Mouse (Mus musculus): Measurements from ENCODE around the gene Gmfb.
"Not testable (repeated sequence)": the region's sequence is repeated elsewhere in the genome, so short reads cannot be mapped to it uniquely, and the experiment has no call there.

Gmfb gene

DNA sequence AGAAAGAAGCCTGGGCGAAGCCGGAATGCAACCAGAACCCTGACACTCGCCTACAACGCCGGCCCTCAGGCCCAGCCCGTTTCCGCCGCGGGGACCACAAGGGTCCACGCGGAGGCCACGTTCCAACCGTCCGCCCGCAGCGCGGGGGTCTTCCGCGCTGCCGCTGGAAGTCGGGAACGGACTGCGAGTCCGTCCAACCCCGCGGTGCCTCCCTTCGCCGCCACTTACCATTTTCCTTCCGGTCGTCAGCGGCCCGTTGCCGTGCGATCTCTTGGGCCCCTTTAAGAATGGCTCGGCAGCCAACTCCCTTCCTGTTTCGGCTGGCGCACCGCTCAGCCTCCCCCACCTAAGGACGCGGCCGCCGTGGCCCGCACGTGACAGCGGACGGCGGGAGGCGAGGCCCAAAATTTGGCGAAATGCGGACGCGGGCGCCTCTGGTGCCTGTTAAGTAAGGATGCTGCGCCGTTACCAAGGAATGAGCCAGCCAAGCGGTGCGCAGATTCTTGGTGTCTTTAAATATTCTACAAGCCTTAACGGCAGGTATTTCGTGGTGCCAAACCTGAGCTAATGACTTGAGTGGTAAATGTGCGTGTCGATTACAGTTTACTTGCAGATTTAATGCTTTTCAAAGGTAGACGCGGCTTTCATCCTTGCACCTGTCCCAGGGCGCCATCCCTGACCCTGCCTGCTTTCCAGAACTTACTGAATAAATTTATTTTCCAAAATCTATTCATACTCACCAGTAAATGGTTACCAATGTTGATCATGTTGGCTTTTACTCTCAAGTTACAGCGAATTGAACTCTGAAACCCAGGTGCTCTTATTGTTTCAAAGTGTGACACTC, at the start of gene Gmfb:
TSS of gene Gmfb (minus strand) at position 370 of the 844 bp plus-strand sequence.
- DNase-seq (ENCODE audit: low spot score), result peak; percentile 82

DNA sequence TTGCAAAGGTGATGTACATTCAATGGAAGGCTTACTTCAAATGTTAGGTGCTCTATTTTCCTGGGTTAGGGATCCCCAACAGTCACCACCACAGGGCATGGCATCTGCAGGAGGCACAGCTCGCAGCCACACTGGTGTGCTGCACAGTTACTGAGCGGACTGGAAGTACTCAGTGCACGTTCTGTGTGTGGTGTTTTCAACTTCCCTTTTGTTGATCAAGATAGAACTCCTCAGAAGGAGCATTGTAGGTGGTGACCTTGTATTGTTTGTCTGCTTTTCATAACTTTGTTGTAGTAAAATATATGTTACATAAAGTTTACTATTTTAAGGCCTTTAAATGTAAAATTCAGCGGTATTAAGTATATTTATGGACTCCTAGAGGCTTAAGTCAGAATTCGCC, 40.9 kb upstream of the Gmfb start:
- no peak for DNase-seq (ENCODE audit: low spot score)

DNA sequence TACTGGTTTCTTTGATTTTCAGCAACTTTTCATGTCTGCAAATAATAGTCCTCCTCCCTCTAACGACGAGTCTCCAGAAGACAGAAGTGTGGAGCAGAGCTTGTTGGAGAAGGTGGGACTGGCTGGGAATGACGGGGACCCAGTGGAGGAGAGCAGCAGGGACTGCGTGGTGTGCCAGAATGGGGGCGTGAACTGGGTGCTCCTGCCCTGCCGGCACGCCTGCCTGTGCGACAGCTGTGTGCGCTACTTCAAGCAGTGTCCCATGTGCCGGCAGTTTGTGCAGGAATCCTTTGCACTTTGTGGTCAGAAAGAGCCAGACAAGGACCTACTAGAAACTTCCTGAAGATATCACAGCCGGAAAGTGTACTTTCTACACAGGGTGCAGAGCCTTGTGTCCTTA, 31.6 kb upstream of the Gmfb start:
- no peak for DNase-seq (ENCODE audit: low spot score)

- no peak for DNase-seq (ENCODE audit: low spot score)
These were observed 27.7 kb upstream of the Gmfb start for GRCm38 (mm10) chr14:46849769-46850168.

- no peak for DNase-seq (ENCODE audit: low spot score)
These were observed 26.7 kb upstream of the Gmfb start for GRCm38 (mm10) chr14:46848736-46849135.

DNA sequence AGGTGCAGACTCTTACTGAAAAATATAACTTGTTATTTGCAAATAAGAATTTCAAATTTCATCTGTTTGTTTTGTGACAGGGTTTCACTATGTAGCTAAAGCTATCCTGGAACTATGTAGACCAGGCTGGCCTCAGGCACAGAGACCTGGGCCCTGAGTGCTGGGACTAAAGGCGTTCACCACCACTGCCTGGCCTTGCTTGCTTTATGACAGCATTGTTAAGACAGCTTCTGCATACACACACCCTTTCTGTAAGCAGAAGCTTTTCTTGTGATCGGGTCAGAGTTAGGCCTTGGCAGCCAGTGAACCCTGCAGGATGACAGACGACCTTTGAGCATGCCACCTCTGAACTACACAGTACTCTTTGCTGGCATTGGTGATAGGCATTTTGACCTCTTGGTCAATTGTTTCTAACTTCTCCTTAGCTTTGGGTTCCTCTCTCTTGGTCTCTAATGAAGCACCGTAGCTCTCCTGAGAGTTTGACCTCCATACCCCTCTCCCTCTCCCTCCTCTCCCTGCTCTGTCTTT, 26.1 kb upstream of the Gmfb start:
- no peak for DNase-seq (ENCODE audit: low spot score)

GRCm38 (mm10) chr14:46845706-46846105, 23.7 kb upstream of the Gmfb start:
- DNase-seq (ENCODE audit: low spot score), result no peak

DNA sequence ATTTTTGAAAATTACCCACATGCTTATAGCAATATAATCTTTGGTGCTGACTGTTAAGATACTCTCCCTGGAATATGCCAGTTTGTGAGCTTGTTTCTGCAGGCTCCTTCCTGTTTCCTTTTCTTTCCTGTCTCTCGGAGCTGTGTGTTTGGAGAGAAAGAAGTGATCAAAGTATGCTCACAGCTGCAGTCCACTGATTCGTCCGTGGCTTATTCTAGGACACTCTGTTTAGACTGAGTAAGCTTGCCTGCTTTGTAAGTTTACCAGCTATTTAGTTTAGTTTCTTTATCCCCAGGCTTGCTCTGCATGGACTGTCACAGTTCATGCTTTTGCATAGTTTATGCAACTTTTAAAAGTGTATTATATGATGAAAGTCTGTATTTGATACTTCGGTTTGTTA, 17.3 kb upstream of the Gmfb start:
- DNase-seq (ENCODE audit: low spot score), result no peak

- DNase-seq (ENCODE audit: low spot score), result peak; percentile 16
These were observed 10.6 kb upstream of the Gmfb start for GRCm38 (mm10) chr14:46832354-46833272.

- peak; percentile 89 for DNase-seq (ENCODE audit: low spot score)
These were observed 9.8 kb upstream of the Gmfb start, which contains the start of gene Cgrrf1 for GRCm38 (mm10) chr14:46831837-46832333. Cgrrf1 (plus strand) TSS chr14:46832125.

GRCm38 (mm10) chr14:46831295-46831694, 9.3 kb upstream of the Gmfb start:
- no peak for DNase-seq (ENCODE audit: low spot score)

- no peak for DNase-seq (ENCODE audit: low spot score)
These were observed 5.4 kb upstream of the Gmfb start for GRCm38 (mm10) chr14:46827430-46827829.

GRCm38 (mm10) chr14:46823996-46824395, 2.0 kb upstream of the Gmfb start:
- DNase-seq (ENCODE audit: low spot score), result no peak

DNA sequence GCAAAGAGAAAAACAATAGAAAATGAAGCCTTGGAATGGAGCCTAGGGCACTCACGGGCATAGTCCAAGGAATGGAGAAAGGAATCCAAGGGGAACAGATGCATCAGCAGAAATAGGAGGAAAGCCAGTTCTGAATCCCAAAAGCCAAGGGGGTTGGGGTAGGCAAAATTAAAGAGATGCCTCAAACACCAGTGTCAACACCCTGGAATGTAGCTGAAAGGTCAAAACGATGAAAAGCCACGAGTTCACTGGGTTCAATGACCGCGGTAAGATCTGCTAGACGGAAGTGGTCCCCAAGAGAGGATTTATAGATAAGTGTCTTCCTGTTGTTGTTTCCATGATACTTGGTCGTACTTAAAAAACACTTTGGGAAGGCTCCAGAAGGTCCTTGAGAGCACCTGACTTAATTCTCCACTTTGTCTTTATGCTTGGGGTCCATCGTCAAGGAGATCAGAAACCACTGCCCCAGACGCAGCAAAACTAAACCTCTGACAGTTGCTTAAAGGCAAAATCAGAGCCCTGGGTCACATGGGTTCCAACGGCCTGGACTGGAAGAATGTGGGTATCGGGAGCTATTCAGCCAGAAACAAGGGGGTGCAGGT, 670 bp downstream of the Gmfb start:
- DNase-seq (ENCODE audit: low spot score), result peak; percentile 53

DNA sequence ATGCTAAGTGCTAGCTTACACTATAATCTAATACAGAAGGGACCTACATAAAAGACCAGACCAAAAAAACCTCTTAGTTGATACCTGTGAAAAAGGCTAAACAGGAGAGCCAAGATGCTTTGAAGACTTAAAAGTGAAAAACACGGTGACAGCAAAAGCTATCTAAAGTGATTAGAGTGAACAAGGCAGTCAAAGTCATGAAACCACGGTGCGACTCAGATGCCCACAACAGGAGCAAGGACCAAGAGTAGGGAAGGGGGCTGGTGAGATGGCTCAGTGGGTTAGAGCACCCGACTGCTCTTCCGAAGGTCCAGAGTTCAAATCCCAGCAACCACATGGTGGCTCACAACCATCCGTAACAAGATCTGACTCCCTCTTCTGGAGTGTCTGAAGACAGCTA, 2.1 kb downstream of the Gmfb start:
- DNase-seq (ENCODE audit: low spot score), result not testable (repeated sequence)

GRCm38 (mm10) chr14:46818743-46819142, 3.3 kb downstream of the Gmfb start:
- no peak for DNase-seq (ENCODE audit: low spot score)

DNA sequence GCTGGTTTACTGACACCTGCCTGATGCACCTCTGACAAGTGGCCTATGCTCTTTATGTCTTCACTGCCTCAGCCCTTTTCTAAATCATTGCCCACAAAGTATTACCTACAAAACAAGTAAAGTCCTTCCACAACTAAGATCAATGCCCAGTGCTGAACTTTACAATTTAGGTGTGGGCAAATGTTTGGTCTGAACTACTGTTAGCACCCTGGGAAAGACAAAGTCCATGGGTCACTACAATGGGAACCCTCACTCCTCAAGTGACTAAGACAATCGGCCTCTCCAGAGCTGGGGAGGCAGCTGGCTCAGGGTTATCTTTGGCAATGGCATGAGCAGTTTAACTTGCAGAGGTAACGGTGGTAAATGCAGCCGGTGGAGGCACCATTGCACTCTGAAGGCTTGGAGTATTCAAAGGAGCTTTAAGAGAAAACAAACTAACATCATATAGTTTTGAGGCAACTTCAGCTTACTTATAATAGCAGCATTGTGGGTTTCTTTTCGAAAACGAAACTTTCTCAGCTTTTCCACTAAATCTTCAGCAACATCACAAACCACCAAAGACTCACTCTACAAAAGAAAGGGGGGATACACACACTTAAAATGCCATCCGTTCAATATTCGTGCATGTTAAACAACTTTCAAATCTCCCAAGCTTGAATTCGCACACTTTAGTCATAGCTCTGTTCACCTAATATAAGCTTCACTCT, 5.0 kb downstream of the Gmfb start:
- no peak for DNase-seq (ENCODE audit: low spot score)

DNA sequence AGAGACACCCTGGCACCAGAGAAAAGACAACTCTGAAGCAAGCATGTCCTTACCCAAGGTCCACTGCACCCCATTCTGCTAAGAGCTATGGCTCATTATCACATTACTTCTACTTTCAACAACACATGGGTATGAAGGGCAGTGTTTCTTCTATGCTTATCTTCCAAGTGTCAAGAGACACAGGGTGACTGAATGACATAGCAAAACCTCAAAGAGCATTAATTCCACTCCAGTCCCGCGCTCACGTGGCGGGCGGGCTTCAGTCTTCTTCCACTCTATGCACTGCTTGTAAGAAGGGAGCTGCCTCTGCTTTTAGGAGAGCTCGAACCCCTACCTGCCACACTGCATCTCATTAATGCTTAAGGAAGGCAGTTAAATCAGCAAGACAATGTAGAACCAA, 6.4 kb downstream of the Gmfb start:
- DNase-seq (ENCODE audit: low spot score), result no peak

DNA sequence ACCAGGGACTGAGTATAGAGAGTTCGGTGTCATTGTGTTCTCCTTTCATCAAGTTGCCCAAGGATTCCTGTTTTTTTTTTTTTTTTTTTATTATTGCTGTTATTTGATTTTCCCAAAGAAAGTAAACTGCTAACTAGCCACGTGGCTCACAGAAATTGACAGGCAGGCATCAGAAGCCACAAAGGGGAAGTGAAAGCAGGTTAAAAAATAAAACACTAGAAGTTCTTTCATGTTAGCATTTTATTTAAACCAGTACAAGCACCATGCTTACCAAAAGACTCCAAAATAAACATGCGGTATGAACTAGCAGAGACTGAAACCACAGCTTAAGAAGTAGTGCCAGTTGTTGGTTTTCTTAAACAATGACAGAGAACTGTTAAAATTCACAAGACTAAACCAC, 14.1 kb downstream of the Gmfb start:
- DNase-seq (ENCODE audit: low spot score), result no peak

- DNase-seq (ENCODE audit: low spot score), result no peak
These were observed 15.9 kb downstream of the Gmfb start for GRCm38 (mm10) chr14:46806186-46806585.

- DNase-seq (ENCODE audit: low spot score), result no peak
These were observed 18.3 kb downstream of the Gmfb start for GRCm38 (mm10) chr14:46803791-46804190.

Measured in adipocyte (in vitro differentiated cells).